Mouse (Mus musculus): Measurements from ENCODE around the gene Car9.
A peak's percentile ranks its signal among the peaks of the same experiment; 100 is the strongest.
"Not testable (repeated sequence)": the region's sequence is repeated elsewhere in the genome, so short reads cannot be mapped to it uniquely, and the experiment has no call there.

Car9 gene

DNA sequence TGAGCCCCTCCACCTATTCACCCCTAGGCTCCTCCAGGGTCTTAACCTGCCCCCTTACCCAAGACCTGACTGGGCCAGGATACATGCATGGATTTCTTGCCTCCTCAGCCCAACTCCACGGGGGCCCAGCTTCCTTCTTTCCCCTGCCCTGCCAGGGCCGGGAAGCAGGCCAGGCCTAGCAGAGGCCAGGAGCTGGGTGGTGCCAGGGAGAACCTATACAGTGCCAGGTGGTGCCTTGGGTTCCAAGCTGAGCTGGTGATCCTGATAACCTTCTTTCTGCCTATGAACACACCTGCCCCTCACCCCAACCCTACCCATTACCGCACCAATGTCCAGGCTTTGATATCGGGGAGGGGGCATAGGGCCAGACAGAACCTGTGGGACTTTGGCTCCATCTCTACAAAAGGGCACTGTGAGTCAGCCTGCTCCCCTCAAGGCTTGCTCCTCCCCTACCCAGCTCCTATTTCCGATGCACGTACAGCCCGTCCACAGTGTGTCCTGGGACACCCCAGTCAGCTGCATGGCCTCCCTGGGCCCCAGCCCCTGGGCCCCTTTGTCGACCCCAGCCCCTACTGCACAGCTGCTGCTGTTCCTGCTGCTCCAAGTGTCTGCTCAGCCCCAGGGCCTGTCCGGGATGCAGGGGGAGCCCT lies at the start of gene Car9:
Gene Car9 (plus strand): TSS at position 431 of the 650 bp plus-strand sequence.
- peak; percentile 28 for DNase-seq (ENCODE audit: low spot score)

DNA sequence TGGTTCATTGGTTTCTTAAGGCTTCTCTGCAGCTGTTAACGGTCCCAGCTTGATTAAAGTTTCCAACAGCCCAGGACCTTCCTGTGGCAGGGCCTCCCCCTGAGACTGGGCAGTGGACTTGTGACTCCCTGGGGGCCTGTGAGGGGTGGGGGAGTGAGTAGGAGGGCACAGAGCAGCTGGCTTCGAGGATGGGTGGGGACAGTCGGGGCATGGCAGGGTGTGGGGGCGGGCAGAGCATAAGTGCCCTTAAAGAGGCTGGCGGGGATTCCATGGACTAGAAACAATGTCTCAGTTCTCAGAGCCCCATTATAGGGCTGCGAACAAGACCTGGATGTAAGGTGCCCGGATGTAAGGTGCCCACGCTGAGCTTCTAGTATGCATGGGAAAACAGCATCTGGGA lies 49.6 kb upstream of the Car9 start:
- no peak for DNase-seq (ENCODE audit: low spot score)

DNA sequence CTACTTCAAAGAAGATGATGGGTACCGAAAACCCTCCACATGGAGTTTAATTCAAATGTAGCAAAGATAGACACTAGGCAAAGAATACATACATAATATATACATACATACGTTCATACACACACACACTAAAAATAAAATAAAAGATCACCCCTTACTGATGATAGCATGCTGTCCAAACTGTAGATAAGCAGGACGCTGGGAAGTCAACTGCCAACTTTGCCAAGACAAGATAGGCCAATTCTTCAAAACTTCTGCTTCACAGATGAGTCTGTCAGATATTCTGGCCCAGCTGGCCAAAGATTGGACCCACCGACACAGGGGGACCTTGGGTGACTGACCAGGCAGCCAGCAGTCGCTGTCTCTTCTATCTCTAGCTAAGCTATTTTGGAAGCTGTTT lies 43.7 kb upstream of the Car9 start:
- no peak for DNase-seq (ENCODE audit: low spot score)

- no peak for DNase-seq (ENCODE audit: low spot score)
Measured at GRCm38 (mm10) chr4:43465935-43466334, 40.8 kb upstream of the Car9 start.

DNA sequence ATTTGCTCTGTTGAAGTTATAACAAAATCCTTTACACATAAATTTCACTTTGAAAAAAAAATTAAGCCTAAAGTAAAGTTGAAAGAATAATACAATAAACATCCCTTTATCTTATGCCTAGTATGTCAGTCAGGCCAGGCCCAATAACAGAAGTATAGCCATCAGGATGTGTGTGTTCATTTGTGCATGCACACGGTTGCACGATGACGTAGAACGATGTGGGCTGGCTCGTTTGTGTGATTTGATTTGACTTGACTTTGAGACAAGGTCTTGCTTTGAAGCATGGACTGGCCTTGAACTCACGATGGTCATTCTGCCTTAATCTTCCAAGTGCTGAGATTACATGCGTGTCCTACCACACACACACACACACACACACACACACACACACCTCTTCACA lies 39.9 kb upstream of the Car9 start:
- DNase-seq (ENCODE audit: low spot score): no peak

DNA sequence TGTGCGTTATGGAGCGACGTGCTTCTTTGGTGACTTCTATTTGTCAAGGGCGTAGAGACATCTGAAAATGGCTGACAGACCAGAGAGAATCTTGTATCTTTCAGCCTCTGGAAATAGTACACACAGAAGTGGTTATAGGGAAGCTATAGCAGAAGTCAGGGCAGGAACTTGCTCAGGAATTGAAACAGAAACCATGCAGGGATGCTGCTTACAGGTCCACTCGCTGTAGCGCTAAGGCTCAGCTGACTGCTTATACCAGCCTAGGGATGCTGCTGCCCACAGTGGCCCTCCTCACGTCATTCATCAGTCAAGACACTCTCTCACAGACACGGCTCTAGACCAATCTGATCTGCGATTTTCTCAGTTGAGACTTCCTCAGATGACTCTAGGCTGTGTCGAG lies 36.5 kb upstream of the Car9 start:
- no peak for DNase-seq (ENCODE audit: low spot score)

DNA sequence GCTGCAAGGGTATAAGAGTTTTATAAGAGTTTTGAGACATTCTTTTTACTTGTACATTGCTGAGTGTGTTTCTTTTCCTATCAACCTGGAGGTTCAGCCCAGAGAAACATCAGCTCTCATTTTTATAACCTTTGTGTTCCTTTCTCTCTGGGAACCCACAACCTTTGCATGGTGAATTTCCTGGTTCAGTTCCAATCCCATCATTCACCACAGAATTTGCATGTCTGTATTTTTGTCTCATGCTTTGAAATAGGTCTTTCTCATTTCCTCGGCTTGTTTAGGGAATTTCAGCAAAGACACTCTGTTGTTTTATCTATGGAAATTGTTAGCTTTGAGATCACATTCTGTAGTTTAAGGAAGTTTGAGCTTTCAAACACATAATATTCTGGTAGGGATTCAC lies 33.1 kb upstream of the Car9 start:
- no peak for DNase-seq (ENCODE audit: low spot score)

DNA sequence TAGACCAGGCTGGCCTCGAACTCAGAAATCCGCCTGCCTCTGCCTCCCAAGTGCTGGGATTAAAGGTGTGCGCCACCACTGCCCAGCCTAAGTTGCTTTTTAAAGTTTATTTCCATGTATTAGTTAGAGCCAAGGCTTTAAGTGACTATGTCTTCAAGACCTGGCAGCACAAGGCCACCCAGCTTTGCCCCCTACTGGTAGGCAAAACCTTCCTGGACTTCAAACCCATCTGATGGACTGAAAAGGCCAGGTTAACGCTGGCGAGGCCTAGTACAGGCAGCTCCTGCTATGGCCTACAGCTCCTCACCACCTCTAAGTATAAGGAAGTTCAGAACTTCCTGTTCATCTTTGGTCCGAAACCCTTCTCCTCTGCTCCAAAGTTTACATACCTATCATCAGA lies 30.2 kb upstream of the Car9 start:
- DNase-seq (ENCODE audit: low spot score): peak; percentile 40

DNA sequence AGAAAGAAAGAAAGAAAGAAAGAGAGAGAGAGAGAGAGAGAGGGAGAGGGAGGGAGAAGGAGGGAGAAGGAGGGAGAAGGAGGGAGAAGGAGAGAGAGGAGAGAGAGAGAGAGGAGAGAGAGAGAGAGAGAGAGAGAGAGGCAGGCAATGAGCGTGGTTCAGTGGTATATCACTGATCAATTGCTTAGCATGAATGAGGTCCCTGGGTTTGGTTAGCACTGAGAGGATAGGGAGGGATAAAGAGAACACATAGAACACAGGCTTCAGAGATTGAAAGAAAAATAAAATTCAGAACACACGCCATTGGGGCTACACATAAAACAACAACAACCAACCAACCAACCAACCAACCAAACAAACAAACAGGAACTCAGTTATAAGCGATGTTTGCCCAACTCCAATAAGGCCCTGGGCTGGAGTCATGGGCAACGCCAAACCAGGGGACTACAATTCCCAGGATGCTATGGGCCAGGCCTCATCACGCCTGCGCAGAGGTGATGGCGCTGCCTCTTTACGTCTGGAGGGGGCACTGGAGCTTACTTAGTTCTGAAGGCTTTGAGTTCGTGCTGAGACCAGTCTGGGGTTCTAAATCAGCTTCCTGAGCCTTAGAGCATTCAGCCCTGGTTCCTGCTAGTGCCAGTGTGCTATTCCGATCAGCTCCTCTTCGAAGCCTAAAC lies 28.8 kb upstream of the Car9 start:
- DNase-seq (ENCODE audit: low spot score): peak; percentile 69

DNA sequence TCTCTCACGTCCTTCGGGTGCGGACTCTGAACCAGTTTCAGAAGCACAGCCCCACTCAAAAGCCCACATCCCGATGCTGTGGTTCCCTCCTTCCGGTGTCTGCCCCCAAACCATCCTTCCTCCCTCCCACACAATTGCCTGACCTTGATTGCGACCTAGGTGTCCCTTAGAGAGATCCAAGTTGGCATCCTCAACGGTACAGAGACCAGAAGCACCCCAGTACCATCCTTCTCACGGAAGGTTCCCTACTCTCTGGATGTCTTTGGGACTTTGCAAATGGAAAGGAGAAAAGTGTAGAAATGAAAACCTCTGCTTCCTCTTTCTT lies 28.3 kb upstream of the Car9 start:
- DNase-seq (ENCODE audit: low spot score): no peak

GRCm38 (mm10) chr4:43478906-43479832 lies 27.6 kb upstream of the Car9 start:
- peak; percentile 58 for DNase-seq (ENCODE audit: low spot score)

DNA sequence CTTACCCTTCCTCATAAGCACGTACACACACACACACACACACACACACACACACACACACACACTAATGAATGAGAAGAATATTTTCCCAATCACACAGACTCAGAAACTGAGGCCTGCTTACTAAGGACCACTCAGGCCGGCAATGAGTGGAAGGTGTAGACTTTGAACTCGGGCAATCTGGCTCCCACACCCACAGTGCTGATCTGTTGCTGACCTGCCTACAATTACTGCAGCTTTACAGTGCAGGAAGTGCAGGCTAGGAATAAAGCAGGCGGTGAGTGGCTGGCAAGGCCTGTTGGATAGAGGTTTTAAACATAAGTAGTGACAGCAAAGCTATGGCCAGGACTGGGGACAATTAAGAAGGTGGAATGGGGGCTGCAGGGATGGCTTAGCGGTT lies 25.8 kb upstream of the Car9 start:
- DNase-seq (ENCODE audit: low spot score): no peak

- DNase-seq (ENCODE audit: low spot score): no peak
Measured at GRCm38 (mm10) chr4:43481894-43482456, 24.8 kb upstream of the Car9 start.

DNA sequence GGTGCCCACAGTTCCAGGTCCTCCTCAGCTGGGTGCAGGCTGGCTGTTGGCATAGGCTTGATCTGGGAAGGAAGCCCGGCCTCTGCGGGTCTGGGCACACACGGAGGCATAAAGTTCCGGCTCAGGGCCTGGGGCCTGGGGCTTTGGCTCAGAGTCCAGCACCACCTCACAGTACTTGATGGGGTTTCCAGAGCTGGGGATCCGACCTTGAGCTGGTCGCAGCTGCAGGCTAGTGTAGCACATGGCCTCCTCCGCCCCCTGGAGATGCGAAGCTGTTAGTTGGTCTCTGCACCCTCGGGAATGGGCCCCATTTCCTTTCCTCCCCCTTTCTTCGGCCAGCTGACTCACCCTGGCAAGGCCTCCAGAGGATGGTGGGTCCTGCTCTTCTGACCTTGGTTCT lies 24.2 kb upstream of the Car9 start:
- DNase-seq (ENCODE audit: low spot score): no peak

- no peak for DNase-seq (ENCODE audit: low spot score)
Measured at GRCm38 (mm10) chr4:43483535-43484091, 23.2 kb upstream of the Car9 start, which contains the start of gene Sit1. Gene Sit1 (minus strand): TSS chr4:43483734.

GRCm38 (mm10) chr4:43485666-43486065 lies 21.1 kb upstream of the Car9 start:
- not testable (repeated sequence) for DNase-seq (ENCODE audit: low spot score)

DNA sequence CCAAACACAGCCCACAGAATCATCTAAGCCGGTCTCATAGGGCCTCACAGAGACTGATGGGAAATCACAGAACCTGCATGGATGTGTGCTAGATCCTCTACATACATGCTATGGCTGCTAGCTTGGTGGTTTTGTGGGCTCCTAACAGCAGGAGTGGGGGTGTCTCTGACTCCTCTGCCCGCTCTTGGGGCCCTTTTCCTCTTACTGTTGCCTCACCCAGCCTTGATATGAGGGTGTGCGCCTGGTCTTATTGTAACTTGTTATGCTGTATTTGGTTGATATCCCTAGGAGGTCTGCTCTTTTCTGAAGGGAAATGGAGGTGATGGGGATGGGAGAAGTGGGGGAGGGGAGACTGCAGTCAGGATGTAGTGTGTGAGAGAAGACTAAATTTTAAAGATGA lies 17.2 kb upstream of the Car9 start:
- no peak for DNase-seq (ENCODE audit: low spot score)

DNA sequence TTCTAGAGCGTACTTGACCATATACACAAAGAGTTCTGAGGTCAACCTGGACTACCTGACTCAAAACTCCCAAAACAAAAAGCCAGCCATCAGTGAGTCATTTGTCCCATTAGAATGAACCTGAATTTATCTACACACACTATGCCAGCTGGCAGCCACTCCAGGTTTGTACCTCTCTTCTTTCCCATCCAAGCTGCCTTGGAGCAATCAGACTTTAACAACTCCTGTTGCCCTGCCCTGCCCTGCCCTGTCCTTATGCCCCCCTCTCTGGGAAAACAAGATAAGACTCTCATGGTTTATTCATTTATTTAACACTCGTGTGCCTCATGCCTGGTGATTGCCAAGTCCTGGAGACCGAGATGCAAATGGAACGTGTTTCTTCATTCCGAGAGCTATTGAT lies 16.0 kb upstream of the Car9 start:
- no peak for DNase-seq (ENCODE audit: low spot score)

- DNase-seq (ENCODE audit: low spot score): peak; percentile 34
Measured at GRCm38 (mm10) chr4:43492101-43492820, 14.5 kb upstream of the Car9 start.

DNA sequence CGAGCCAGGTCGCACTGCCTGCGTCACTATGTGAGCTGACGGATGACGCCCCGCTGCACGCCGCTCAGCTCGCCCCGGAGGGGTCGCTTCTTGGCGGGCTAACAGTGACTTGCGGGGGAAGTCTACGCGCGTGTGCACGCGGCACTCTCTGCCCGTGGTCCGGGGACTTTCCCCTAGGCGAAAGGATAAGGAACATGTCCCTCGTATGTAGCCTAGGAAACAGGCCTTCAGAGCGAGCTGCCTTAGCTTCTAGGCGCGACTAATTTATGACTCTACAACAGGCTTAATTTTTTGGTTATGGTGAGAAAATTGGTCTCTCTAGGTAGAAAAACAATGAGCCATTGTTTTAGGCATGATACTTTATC lies 14.0 kb upstream of the Car9 start, which contains the start of gene Ccdc107:
Gene Ccdc107 (plus strand): TSS at position 80 of the 365 bp plus-strand sequence.
- peak; percentile 88 for DNase-seq (ENCODE audit: low spot score)

- DNase-seq (ENCODE audit: low spot score): peak; percentile 95
Measured at GRCm38 (mm10) chr4:43493186-43493845, 13.4 kb upstream of the Car9 start.

All from adipocyte (in vitro differentiated cells).